Mouse (Mus musculus): ENCODE results near the gene Ltb. TPM values are rescaled to one million over a fixed set of nuclear protein-coding genes. Genes with fewer than 3 reads are reported as not detected.
A peak's percentile ranks its signal among the peaks of the same experiment; 100 is the strongest.

Ltb gene
- total RNA-seq, 2 experiments from 2014 or later: not detected

DNA sequence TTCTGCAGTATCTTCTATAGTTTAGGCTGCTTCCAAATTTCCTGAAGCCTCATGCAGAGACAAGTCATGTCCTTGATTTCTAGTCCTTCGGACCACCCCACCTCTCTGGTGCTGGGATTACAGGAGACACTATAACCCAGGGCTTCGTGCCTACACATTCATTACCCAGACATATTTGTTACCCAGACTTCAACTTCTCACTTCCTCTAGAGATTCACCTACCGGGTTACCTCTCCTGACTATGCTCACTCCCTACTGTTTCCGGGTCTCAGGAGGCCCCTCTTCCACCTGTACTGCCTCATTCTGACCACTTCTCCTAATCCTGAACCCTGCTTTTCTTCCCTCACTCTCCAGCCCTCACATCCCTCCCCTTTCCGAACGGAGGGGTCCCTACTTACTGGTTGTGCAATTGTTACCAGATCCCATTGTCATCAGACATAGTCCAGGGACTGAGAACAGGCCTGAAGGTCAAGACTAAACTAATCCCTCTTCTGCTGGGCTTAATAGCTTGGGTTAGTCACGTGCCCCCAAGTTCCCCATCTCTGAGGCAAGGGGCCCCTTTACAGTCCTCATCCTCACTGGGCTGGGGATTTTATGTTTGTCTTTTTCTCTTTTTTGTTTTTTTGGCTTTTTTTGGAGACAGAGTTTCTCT lies 6.2 kb upstream of the Ltb start, which contains the start of gene Lst1:
Gene Lst1, minus strand, starts transcription at position 481 of the 652 bp plus-strand sequence.
- intact Hi-C loops (cut with DNase I): no loop called here
- Histone ChIP-seq H3K4me3 (peak within 1 kb of the TSS; percentile 8; the same call in 1 of the 2 replicates), H3K27ac (no peak within 1 kb of the TSS; the same call in 1 of the 2 replicates)
- no peak for TF ChIP-seq CTCF (IDR thresholded peaks at IDR 0.05)
- no peak for DNase-seq

DNA sequence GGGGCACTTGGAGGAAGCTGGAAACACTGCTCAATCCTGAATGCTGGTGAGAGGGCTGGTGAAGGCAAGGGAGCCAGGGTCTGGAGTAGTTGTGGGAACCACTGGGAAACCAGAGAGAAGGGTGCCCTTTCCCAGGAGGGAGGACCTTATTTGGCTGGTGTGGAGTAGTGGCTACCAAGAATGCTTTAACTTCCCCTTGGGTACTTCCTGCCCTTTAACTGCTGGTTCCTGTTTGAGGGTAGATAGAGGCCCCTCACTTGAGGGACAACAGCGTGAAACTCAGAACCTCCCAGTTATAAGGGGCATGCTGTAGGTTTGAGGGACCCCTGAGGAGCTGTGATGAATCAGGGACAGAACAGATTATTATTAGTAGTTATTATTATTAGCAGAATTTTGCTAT lies 5.1 kb upstream of the Ltb start:
- no peak for DNase-seq
- intact Hi-C loops (cut with DNase I): no loop called here
- no peak overlapping the region for H3K4me3 ChIP-seq
- TF ChIP-seq CTCF (IDR thresholded peaks at IDR 0.05): no peak
- H3K27ac ChIP-seq: no peak overlapping the region; the same call in 1 of the 2 replicates

DNA sequence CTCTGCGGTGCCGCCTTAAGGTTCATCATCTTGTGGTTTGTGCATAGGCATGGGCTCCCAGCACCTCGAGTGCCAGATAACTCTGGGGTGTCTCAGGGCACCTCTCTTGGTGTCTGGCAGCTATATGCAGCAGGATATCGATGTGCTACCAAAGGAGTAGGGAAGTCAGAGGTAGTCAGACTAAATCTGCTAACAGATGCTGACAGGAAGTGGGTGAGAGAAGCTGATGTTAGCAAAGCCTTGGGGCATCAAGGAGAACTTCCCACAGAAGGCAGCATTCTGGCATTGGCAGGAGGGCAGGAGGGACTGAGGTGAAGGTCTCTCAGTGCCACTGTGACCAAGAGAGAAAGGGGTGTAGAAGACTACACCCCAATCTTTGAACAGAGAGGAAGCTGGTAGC lies 4.1 kb upstream of the Ltb start:
- intact Hi-C loops (cut with DNase I): no loop called here
- TF ChIP-seq CTCF (IDR thresholded peaks at IDR 0.05): no peak
- H3K4me3 ChIP-seq: no peak overlapping the region
- no peak overlapping the region for H3K27ac ChIP-seq
- DNase-seq: no peak

- H3K4me3 ChIP-seq: no peak overlapping the region
- no peak for DNase-seq
- TF ChIP-seq CTCF (IDR thresholded peaks at IDR 0.05): 0 out of 2 replicates have a peak, but pooled peaks have one; percentile 5
- no peak overlapping the region for H3K27ac ChIP-seq
- intact Hi-C loops (cut with DNase I): no loop called here
Measured at GRCm38 (mm10) chr17:35191723-35192122, 2.5 kb upstream of the Ltb start.

DNA sequence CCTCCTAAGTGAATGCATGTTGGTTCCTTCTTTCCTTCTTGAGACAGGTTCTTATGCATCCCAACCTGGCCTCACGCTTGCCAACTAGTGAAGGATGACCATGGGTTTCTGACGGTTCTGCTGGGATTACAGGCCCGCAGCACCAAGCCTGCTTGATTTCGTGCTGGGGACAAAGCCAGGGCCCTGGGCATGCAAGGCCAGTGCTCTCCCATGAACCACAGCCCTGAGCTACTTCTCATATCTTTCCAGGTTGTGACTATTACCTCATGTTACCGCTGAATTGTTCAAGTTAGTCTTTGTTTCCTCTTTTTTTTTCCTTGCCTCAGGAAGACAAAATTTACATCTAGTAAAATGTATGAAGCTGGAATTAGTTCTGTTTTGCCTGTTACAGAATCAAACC lies 1.3 kb upstream of the Ltb start:
- DNase-seq: no peak
- H3K27ac ChIP-seq: no peak overlapping the region
- intact Hi-C loops (cut with DNase I): no loop called here
- H3K4me3 ChIP-seq: no peak overlapping the region
- TF ChIP-seq CTCF (IDR thresholded peaks at IDR 0.05): no peak

DNA sequence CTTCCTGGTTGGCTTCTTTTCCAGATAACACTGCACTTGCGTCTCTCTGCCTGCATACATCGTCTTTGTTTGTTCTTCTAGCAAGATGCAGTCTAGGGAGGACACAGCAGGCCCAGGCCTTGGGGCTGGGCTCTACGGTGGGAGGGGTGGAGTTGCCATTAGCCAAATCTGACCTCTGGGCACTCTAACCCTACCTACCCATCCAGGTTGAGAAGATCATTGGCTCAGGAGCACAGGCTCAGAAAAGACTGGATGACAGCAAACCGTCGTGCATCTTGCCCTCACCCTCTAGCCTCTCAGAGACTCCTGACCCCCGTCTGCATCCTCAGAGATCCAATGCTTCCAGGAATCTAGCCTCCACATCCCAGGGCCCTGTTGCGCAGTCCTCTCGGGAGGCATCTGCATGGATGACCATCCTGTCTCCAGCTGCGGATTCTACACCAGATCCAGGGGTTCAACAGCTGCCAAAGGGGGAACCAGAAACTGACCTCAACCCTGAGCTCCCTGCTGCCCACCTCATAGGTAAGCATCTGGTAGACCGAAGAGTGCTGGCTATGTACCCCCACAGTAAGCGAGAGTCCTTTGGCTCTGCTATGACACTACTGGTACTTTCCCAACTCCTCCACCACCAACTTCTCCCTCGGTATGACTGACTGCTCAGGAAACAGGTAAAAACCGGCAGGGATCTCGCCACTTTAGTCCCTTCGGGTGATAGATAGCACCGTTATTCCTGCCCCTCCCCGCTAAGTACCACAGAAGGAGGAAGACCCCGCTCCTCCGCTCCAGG lies 798 bp downstream of the Ltb start:
- DNase-seq: no peak
- H3K4me3 ChIP-seq: peak overlapping the region; percentile 76
- H3K27ac ChIP-seq: peak overlapping the region; percentile 62
- intact Hi-C loops (cut with DNase I): loop anchor here (2.0 to 5.0 kb wide), 2 partner anchors 16 to 37 kb away; partner anchors contain the start of gene Atp6v1g2
- no peak for TF ChIP-seq CTCF (IDR thresholded peaks at IDR 0.05)

DNA sequence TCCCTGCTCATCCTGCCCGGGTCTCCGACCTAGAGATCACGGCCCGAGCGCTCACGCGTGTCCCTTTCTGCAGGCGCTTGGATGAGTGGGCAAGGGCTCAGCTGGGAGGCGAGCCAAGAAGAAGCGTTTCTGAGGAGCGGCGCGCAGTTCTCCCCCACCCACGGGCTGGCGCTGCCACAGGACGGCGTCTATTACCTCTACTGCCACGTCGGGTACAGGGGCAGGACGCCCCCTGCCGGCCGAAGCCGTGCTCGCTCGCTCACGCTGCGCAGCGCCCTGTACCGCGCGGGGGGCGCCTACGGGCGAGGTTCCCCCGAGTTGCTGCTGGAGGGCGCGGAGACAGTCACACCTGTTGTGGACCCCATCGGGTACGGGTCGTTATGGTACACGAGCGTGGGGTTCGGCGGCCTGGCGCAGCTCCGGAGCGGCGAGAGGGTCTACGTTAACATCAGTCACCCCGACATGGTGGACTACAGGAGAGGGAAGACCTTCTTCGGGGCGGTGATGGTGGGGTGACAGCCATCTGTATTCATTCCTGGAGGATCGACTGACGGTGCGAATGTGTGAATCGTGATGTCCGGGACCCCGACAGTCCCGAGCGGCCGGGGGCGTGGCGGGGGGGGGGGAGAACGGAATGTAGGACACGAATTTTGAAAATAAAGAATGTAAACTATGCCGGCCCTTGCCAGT lies 1.5 kb downstream of the Ltb start:
- intact Hi-C loops (cut with DNase I): loop anchor here (2.0 to 5.0 kb wide), 2 partner anchors 17 to 37 kb away; partner anchors contain the start of gene Atp6v1g2
- DNase-seq: peak; percentile 89
- peak; percentile 99; the same call in 1 of the 2 replicates for TF ChIP-seq CTCF (IDR thresholded peaks at IDR 0.05)
- H3K27ac ChIP-seq: peak overlapping the region; percentile 62
- H3K4me3 ChIP-seq: peak overlapping the region; percentile 76

GRCm38 (mm10) chr17:35196321-35196641 lies 2.0 kb downstream of the Ltb start:
- DNase-seq: no peak
- H3K4me3 ChIP-seq: peak overlapping the region; percentile 76
- intact Hi-C loops (cut with DNase I): loop anchor here (5.0 kb wide), 1 partner anchor 36 kb away; the partner anchor contains the start of gene Atp6v1g2
- peak overlapping the region; percentile 62; the same call in 1 of the 2 replicates for H3K27ac ChIP-seq
- no peak for TF ChIP-seq CTCF (IDR thresholded peaks at IDR 0.05)

- no peak overlapping the region for H3K4me3 ChIP-seq
- no peak for TF ChIP-seq CTCF (IDR thresholded peaks at IDR 0.05)
- intact Hi-C loops (cut with DNase I): loop anchor here (5.0 kb wide), 1 partner anchor 35 kb away; the partner anchor contains the start of gene Atp6v1g2
- DNase-seq: no peak
- H3K27ac ChIP-seq: no peak overlapping the region
Measured at GRCm38 (mm10) chr17:35197126-35197525, 2.9 kb downstream of the Ltb start.

GRCm38 (mm10) chr17:35198029-35198428 lies 3.8 kb downstream of the Ltb start:
- intact Hi-C loops (cut with DNase I): loop anchor here (5.0 kb wide), 1 partner anchor 34 kb away; the partner anchor contains the start of gene Atp6v1g2
- H3K27ac ChIP-seq: no peak overlapping the region
- H3K4me3 ChIP-seq: no peak overlapping the region
- TF ChIP-seq CTCF (IDR thresholded peaks at IDR 0.05): no peak
- DNase-seq: no peak

GRCm38 (mm10) chr17:35198946-35199345 lies 4.7 kb downstream of the Ltb start:
- no peak overlapping the region for H3K27ac ChIP-seq
- no peak overlapping the region for H3K4me3 ChIP-seq
- TF ChIP-seq CTCF (IDR thresholded peaks at IDR 0.05): no peak
- intact Hi-C loops (cut with DNase I): loop anchor here (5.0 kb wide), 1 partner anchor 33 kb away; the partner anchor contains the start of gene Atp6v1g2
- DNase-seq: no peak

DNA sequence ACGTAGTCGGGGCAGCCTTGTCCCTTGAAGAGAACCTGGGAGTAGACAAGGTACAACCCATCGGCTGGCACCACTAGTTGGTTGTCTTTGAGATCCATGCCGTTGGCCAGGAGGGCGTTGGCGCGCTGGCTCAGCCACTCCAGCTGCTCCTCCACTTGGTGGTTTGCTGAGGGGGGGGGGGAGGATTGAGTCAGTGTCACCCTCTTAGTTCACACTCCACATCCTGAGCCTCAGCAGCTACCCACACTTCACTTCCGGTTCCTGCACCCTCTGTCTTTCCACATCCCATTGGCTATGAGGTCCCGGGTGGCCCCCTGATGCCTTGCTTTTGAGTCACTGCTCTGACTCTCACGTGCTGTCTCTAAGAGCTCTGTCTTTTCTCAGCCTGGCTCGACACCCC lies 6.2 kb downstream of the Ltb start:
- peak overlapping the region; percentile 61; the same call in 1 of the 2 replicates for H3K4me3 ChIP-seq

More for the DNA sequence above, 6.2 kb downstream of the Ltb start:
- DNase-seq: no peak
- intact Hi-C loops (cut with DNase I): no loop called here
- H3K27ac ChIP-seq: no peak overlapping the region
- TF ChIP-seq CTCF (IDR thresholded peaks at IDR 0.05): no peak

Measured in gastrocnemius, adult 2 months (tissue).